Comparison of ENCODE assay signal across 8 mouse cellular contexts in genomic region chr4:132303484-132303883, GRCm38 (mm10). TPM values are rescaled to one million over a fixed set of nuclear protein-coding genes. Genes with fewer than 3 reads are reported as not detected.
DNase-seq lines count a peak whose midpoint lies in the region; ATAC-seq and TF ChIP-seq lines count a peak whose summit lies in the region.
"Not testable (repeated sequence)": the region's sequence is repeated elsewhere in the genome, so short reads cannot be mapped to it uniquely, and the experiment has no call there.

No protein-coding gene starts in this region.

- peak overlapping the region; percentile 64 for H3K4me2 ChIP-seq in embryonic facial prominence, embryonic 12.5 days (replicated peaks)
- peak overlapping the region; percentile 56 for H3K4me2 ChIP-seq in forebrain, embryonic 16.5 days (ENCODE audit: low read length)
- peak overlapping the region; percentile 79 for H3K4me2 ChIP-seq in limb, embryonic 15.5 days
- H3K4me2 ChIP-seq in lung, postnatal 0 days (replicated peaks; ENCODE audit: low read depth, low read length), result peak overlapping the region; percentile 67
- H3K4me2 ChIP-seq in neural tube, embryonic 11.5 days (ENCODE audit: low read depth), result peak overlapping the region; percentile 61

- peaks cover 59% of the 10 kb centered on the region for H3K4me1 ChIP-seq in E14TG2a.4 (replicated peaks; ENCODE audit: low read depth, low read length)
- not testable (repeated sequence) for H3K4me1 ChIP-seq in embryonic facial prominence, embryonic 12.5 days; forebrain, embryonic 16.5 days (replicated peaks; ENCODE audit: control insufficient read depth, insufficient read depth, low read length); kidney, adult 2 months (ENCODE audit: control insufficient read depth, insufficient read depth, low read length); lung, postnatal 0 days (ENCODE audit: insufficient read depth, low read depth, low read length); neural tube, embryonic 11.5 days (ENCODE audit: control insufficient read depth, insufficient read depth, low read length)
- H3K4me1 ChIP-seq in hindbrain, embryonic 10.5 days (replicated peaks), result peaks cover 12% of the 10 kb centered on the region
- peaks cover 11% of the 10 kb centered on the region for H3K4me1 ChIP-seq in limb, embryonic 15.5 days

- not testable (repeated sequence) for H3K9me3 ChIP-seq in E14TG2a.4 (ENCODE audit: low read length); embryonic facial prominence, embryonic 12.5 days; forebrain, embryonic 16.5 days (ENCODE audit: control insufficient read depth, low read length); hindbrain, embryonic 10.5 days; limb, embryonic 15.5 days; lung, postnatal 0 days (ENCODE audit: low read length); neural tube, embryonic 11.5 days (ENCODE audit: control insufficient read depth, low read length)

- not testable (repeated sequence) for DNase-seq in hindbrain, embryonic 10.5 days (ENCODE audit: low spot score); kidney, adult 2 months; lung, postnatal 0 days (ENCODE audit: low spot score); neural tube, embryonic 11.5 days (ENCODE audit: low spot score)

- not testable (repeated sequence) for H3K27ac ChIP-seq in embryonic facial prominence, embryonic 12.5 days; forebrain, embryonic 16.5 days (ENCODE audit: low read length); hindbrain, embryonic 10.5 days; kidney, adult 2 months (ENCODE audit: insufficient read depth, low read depth, low read length); lung, postnatal 0 days (ENCODE audit: low read length); neural tube, embryonic 11.5 days (ENCODE audit: low read depth, low read length)
- H3K27ac ChIP-seq in limb, embryonic 15.5 days, result peak overlapping the region; percentile 74; the same call in 1 of the 2 replicates

- not testable (repeated sequence) for TF ChIP-seq CTCF in E14TG2a.4 (conservative IDR thresholded peaks at IDR 0.05; ENCODE audit: low read length); kidney, adult 2 months (conservative IDR thresholded peaks at IDR 0.05; ENCODE audit: insufficient read depth, insufficient read length, low read depth, low read length)
- TF ChIP-seq CTCF in lung, postnatal 0 days (IDR thresholded peaks at IDR 0.05), result 0 out of 2 replicates have a peak, but pooled peaks have one; percentile 10

- not testable (repeated sequence) for H3K36me3 ChIP-seq in E14TG2a.4 (ENCODE audit: insufficient read depth, low read length); embryonic facial prominence, embryonic 12.5 days; forebrain, embryonic 16.5 days (ENCODE audit: control insufficient read depth, insufficient read depth); hindbrain, embryonic 10.5 days; kidney, adult 2 months (ENCODE audit: control insufficient read depth, insufficient read depth, low read length); limb, embryonic 15.5 days; lung, postnatal 0 days (ENCODE audit: insufficient read depth, low read length); neural tube, embryonic 11.5 days (ENCODE audit: control insufficient read depth, insufficient read depth, low read length)

- peak overlapping the region; percentile 80 for H3K4me3 ChIP-seq in E14TG2a.4 (replicated peaks; ENCODE audit: low read length)
- peak overlapping the region; percentile 43 for H3K4me3 ChIP-seq in embryonic facial prominence, embryonic 12.5 days
- H3K4me3 ChIP-seq in forebrain, embryonic 16.5 days (replicated peaks; ENCODE audit: low read length), result peak overlapping the region; percentile 44
- H3K4me3 ChIP-seq in hindbrain, embryonic 10.5 days, result peak overlapping the region; percentile 57
- H3K4me3 ChIP-seq in kidney, adult 2 months (ENCODE audit: insufficient read depth, low read depth, low read length), result peak overlapping the region; percentile 70
- peak overlapping the region; percentile 51 for H3K4me3 ChIP-seq in limb, embryonic 15.5 days
- peak overlapping the region; percentile 49 for H3K4me3 ChIP-seq in lung, postnatal 0 days (ENCODE audit: low read depth, low read length)
- H3K4me3 ChIP-seq in neural tube, embryonic 11.5 days (ENCODE audit: low read depth, low read length), result peak overlapping the region; percentile 40

- not testable (repeated sequence) for TF ChIP-seq EP300 in lung, postnatal 0 days (IDR thresholded peaks at IDR 0.05)

- not testable (repeated sequence) for TF ChIP-seq POLR2A in kidney, adult 2 months (IDR thresholded peaks at IDR 0.05; ENCODE audit: low read depth, low read length)

- H3K27me3 ChIP-seq in E14TG2a.4 (ENCODE audit: insufficient read depth, low read length); embryonic facial prominence, embryonic 12.5 days; forebrain, embryonic 16.5 days (replicated peaks; ENCODE audit: control insufficient read depth, insufficient read depth, low read length); hindbrain, embryonic 10.5 days (ENCODE audit: insufficient read depth, poor library complexity, severe bottlenecking); kidney, adult 2 months (replicated peaks; ENCODE audit: control insufficient read depth, insufficient read depth, low read length); limb, embryonic 15.5 days; lung, postnatal 0 days (replicated peaks; ENCODE audit: insufficient read depth, low read length); neural tube, embryonic 11.5 days (ENCODE audit: control insufficient read depth, insufficient read depth, low read length): not testable (repeated sequence)

- 48% methylated on average over 6 of the region's 6 CpGs for WGBS in embryonic facial prominence, embryonic 12.5 days
- 47% methylated on average over 6 of the region's 6 CpGs for WGBS in forebrain, embryonic 16.5 days
- 45% methylated on average over 6 of the region's 6 CpGs for WGBS in hindbrain, embryonic 10.5 days
- WGBS in kidney, adult 2 months, result 35% methylated on average over 6 of the region's 6 CpGs
- whole genome bisulfite sequencing in limb, embryonic 15.5 days, result 42% methylated on average over 6 of the region's 6 CpGs
- WGBS in lung, postnatal 0 days, result 38% methylated on average over 6 of the region's 6 CpGs
- 50% methylated on average over 6 of the region's 6 CpGs for WGBS in neural tube, embryonic 11.5 days

- not testable (repeated sequence) for ATAC-seq in embryonic facial prominence, embryonic 12.5 days (ENCODE audit: insufficient number of reproducible peaks, insufficient read depth, low FRiP score, low TSS enrichment); forebrain, embryonic 16.5 days; limb, embryonic 15.5 days (ENCODE audit: insufficient number of reproducible peaks, low FRiP score, low TSS enrichment, low read depth); lung, postnatal 0 days; neural tube, embryonic 11.5 days (ENCODE audit: insufficient read depth, low FRiP score, low TSS enrichment)

- H3K9ac ChIP-seq in embryonic facial prominence, embryonic 12.5 days, result peak overlapping the region; percentile 28; the same call in 1 of the 2 replicates
- H3K9ac ChIP-seq in forebrain, embryonic 16.5 days (replicated peaks; ENCODE audit: low read depth, low read length), result peak overlapping the region; percentile 52; the same call in 1 of the 2 replicates
- H3K9ac ChIP-seq in limb, embryonic 15.5 days, result peak overlapping the region; percentile 44; the same call in 1 of the 2 replicates
- not testable (repeated sequence) for H3K9ac ChIP-seq in lung, postnatal 0 days (replicated peaks; ENCODE audit: low read depth)
- H3K9ac ChIP-seq in neural tube, embryonic 11.5 days (ENCODE audit: low read length), result peak overlapping the region; percentile 52

RNA-seq across cellular contexts. Expression of gene Rab42, which starts 0.3 kb away (rescaled TPM):
- 1.4 and 1.8 TPM in 2 replicates for polyA plus RNA-seq in embryonic facial prominence, embryonic 12.5 days (2016; fragmentation: Nextera tagmentation; extraction: Ambion mirVana)
- polyA plus RNA-seq in forebrain, embryonic 16.5 days (2015; fragmentation: Nextera tagmentation; extraction: Ambion mirVana), result 0.80 and 1.4 TPM in 2 replicates
- polyA plus RNA-seq in hindbrain, embryonic 10.5 days (2016; fragmentation: Nextera tagmentation; extraction: Ambion mirVana), result 0.77 and 0.96 TPM in 2 replicates
- 7.2 and 8.9 TPM in 2 replicates for polyA plus RNA-seq in kidney, adult 2 months (2012; rRNA removed)
- 1.8 and 2.7 TPM in 2 replicates for polyA plus RNA-seq in limb, embryonic 15.5 days (2015; fragmentation: Nextera tagmentation; extraction: Ambion mirVana)
- 2.3 and 3.1 TPM in 2 replicates for polyA plus RNA-seq in lung, postnatal 0 days (2015; fragmentation: Nextera tagmentation; extraction: Ambion mirVana)
- 0.74 and 0.78 TPM in 2 replicates for polyA plus RNA-seq in neural tube, embryonic 11.5 days (2014; fragmentation: Nextera tagmentation; extraction: Ambion mirVana)

RNA-seq across cellular contexts. Expression of gene Trnau1ap, which starts 25.9 kb away (rescaled TPM):
- 80.1 and 80.5 TPM in 2 replicates for polyA plus RNA-seq in embryonic facial prominence, embryonic 12.5 days (2016; fragmentation: Nextera tagmentation; extraction: Ambion mirVana)
- 81.9 and 86.4 TPM in 2 replicates for polyA plus RNA-seq in forebrain, embryonic 16.5 days (2015; fragmentation: Nextera tagmentation; extraction: Ambion mirVana)
- 90.6 and 91.5 TPM in 2 replicates for polyA plus RNA-seq in hindbrain, embryonic 10.5 days (2016; fragmentation: Nextera tagmentation; extraction: Ambion mirVana)
- polyA plus RNA-seq in kidney, adult 2 months (2012; rRNA removed), result 24.4 and 30.2 TPM in 2 replicates
- polyA plus RNA-seq in limb, embryonic 15.5 days (2015; fragmentation: Nextera tagmentation; extraction: Ambion mirVana), result 61.4 and 68.3 TPM in 2 replicates
- polyA plus RNA-seq in lung, postnatal 0 days (2015; fragmentation: Nextera tagmentation; extraction: Ambion mirVana), result 49.8 and 52.9 TPM in 2 replicates
- polyA plus RNA-seq in neural tube, embryonic 11.5 days (2014; fragmentation: Nextera tagmentation; extraction: Ambion mirVana), result 79.3 and 82.9 TPM in 2 replicates

RNA-seq across cellular contexts. Expression of gene Taf12, which starts 29.3 kb away (rescaled TPM):
- 51.7 and 54.3 TPM in 2 replicates for polyA plus RNA-seq in embryonic facial prominence, embryonic 12.5 days (2016; fragmentation: Nextera tagmentation; extraction: Ambion mirVana)
- polyA plus RNA-seq in forebrain, embryonic 16.5 days (2015; fragmentation: Nextera tagmentation; extraction: Ambion mirVana), result 43.5 and 43.8 TPM in 2 replicates
- polyA plus RNA-seq in hindbrain, embryonic 10.5 days (2016; fragmentation: Nextera tagmentation; extraction: Ambion mirVana), result 60.9 and 62.1 TPM in 2 replicates
- 12.2 and 15.0 TPM in 2 replicates for polyA plus RNA-seq in kidney, adult 2 months (2012; rRNA removed)
- polyA plus RNA-seq in limb, embryonic 15.5 days (2015; fragmentation: Nextera tagmentation; extraction: Ambion mirVana), result 48.9 and 49.1 TPM in 2 replicates
- 32.1 and 39.7 TPM in 2 replicates for polyA plus RNA-seq in lung, postnatal 0 days (2015; fragmentation: Nextera tagmentation; extraction: Ambion mirVana)
- polyA plus RNA-seq in neural tube, embryonic 11.5 days (2014; fragmentation: Nextera tagmentation; extraction: Ambion mirVana), result 59.7 and 59.8 TPM in 2 replicates

RNA-seq across cellular contexts. Expression of gene Gmeb1, which starts 42.1 kb away (rescaled TPM):
- 43.0 and 43.3 TPM in 2 replicates for polyA plus RNA-seq in embryonic facial prominence, embryonic 12.5 days (2016; fragmentation: Nextera tagmentation; extraction: Ambion mirVana)
- 44.3 and 55.3 TPM in 2 replicates for polyA plus RNA-seq in forebrain, embryonic 16.5 days (2015; fragmentation: Nextera tagmentation; extraction: Ambion mirVana)
- 42.5 and 45.3 TPM in 2 replicates for polyA plus RNA-seq in hindbrain, embryonic 10.5 days (2016; fragmentation: Nextera tagmentation; extraction: Ambion mirVana)
- polyA plus RNA-seq in kidney, adult 2 months (2012; rRNA removed), result 10.7 and 12.8 TPM in 2 replicates
- 34.1 and 35.6 TPM in 2 replicates for polyA plus RNA-seq in limb, embryonic 15.5 days (2015; fragmentation: Nextera tagmentation; extraction: Ambion mirVana)
- 17.0 and 23.6 TPM in 2 replicates for polyA plus RNA-seq in lung, postnatal 0 days (2015; fragmentation: Nextera tagmentation; extraction: Ambion mirVana)
- polyA plus RNA-seq in neural tube, embryonic 11.5 days (2014; fragmentation: Nextera tagmentation; extraction: Ambion mirVana), result 36.9 and 41.6 TPM in 2 replicates

RNA-seq across cellular contexts. Expression of gene Rcc1, which starts 49.9 kb away (rescaled TPM):
- 86.3 and 88.2 TPM in 2 replicates for polyA plus RNA-seq in embryonic facial prominence, embryonic 12.5 days (2016; fragmentation: Nextera tagmentation; extraction: Ambion mirVana)
- 51.3 and 52.3 TPM in 2 replicates for polyA plus RNA-seq in forebrain, embryonic 16.5 days (2015; fragmentation: Nextera tagmentation; extraction: Ambion mirVana)
- polyA plus RNA-seq in hindbrain, embryonic 10.5 days (2016; fragmentation: Nextera tagmentation; extraction: Ambion mirVana), result 116 and 157 TPM in 2 replicates
- 9.4 and 10.1 TPM in 2 replicates for polyA plus RNA-seq in kidney, adult 2 months (2012; rRNA removed)
- polyA plus RNA-seq in limb, embryonic 15.5 days (2015; fragmentation: Nextera tagmentation; extraction: Ambion mirVana), result 66.2 and 70.1 TPM in 2 replicates
- polyA plus RNA-seq in lung, postnatal 0 days (2015; fragmentation: Nextera tagmentation; extraction: Ambion mirVana), result 14.3 and 14.7 TPM in 2 replicates
- 68.2 and 70.8 TPM in 2 replicates for polyA plus RNA-seq in neural tube, embryonic 11.5 days (2014; fragmentation: Nextera tagmentation; extraction: Ambion mirVana)
